Mouse (Mus musculus): Measurements from ENCODE around the gene Gsta3. TPM values are rescaled to one million over a fixed set of nuclear protein-coding genes. Genes with fewer than 3 reads are reported as not detected.

The Gsta3 gene
- total RNA-seq, 2 experiments from 2014 or later = 49.5 to 68.4 TPM

DNA sequence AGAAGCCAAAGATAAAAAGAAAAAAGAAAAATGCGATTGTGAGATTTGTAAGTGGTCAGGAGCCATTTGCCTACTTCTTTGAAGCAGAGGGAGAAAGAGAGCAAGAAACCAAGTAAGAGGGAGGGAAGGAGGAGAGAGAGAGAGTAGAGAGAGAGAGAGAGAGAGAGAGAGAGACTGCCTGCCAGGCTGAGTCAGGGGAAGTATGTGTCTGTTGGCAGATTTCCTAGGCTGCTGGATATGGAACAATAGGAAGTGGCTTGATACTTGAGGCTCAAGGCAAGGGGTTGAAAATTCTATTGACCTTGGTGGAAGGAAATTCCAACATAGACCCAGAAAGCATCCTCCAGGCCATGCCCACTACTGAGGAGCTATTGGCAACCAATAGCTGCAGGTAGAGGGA lies 55.8 kb downstream of the Gsta3 start:
- no peak for DNase-seq (ENCODE audit: low spot score in 2 of 2)

DNA sequence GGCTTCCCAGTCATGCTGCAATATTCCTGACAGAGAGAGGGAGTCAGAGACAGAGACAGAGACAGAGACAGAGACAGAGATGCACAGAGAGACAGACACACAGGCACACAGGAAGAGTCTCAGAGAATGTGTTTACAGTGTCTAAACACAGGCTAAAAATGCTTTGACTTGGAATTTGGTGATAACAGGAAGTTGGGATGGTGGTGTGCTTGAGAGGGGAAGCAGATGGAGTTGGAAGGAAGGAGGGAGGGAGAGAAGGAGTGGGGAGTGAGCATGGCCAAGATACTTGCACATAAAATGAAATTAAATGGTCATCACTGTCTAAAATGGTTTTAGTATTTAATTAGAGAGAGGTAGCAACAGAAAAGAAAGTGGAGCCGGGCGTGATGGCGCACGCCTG lies 57.7 kb downstream of the Gsta3 start:
- DNase-seq (ENCODE audit: low spot score in 2 of 2) = no peak

DNA sequence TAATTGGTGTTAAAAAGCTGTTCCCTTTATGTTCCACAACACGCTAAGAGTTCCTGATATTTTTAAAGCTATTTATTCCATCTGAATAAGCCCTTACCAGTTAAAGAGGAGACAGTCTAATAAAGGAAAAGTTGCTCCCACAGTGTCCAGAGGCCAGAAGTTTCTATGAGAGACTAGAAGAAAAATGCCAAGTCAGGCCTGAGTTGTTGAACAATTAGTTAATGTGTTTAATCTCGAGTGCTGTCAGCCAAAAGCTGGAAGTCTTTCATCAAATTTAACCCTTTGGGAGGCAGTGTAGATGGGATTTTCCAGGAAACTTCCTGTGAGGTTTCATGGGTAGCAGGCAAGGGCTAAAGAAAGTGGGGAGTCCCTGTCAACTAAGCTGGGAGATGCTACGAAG lies 59.4 kb downstream of the Gsta3 start:
- no peak for DNase-seq (ENCODE audit: low spot score in 2 of 2)

DNA sequence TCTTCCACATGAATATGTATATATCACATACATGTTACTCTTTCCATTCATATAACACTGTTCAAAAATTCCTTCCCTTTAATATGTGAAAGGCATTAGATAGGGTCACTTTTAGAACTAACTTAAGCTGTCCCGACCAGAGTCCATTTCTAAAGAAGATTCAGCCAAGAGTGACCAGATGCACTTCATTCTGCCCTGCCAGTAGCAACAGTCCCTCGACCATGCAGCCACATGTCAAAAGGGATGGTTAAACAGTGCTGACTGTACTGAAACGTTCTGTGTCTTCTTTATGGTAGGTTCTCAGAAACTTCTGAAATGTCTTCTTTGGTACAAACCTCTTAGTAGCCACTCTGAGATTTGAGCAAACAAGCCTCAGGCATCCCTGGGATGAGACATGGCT lies 61.3 kb downstream of the Gsta3 start:
- no peak for DNase-seq (ENCODE audit: low spot score in 2 of 2)

DNA sequence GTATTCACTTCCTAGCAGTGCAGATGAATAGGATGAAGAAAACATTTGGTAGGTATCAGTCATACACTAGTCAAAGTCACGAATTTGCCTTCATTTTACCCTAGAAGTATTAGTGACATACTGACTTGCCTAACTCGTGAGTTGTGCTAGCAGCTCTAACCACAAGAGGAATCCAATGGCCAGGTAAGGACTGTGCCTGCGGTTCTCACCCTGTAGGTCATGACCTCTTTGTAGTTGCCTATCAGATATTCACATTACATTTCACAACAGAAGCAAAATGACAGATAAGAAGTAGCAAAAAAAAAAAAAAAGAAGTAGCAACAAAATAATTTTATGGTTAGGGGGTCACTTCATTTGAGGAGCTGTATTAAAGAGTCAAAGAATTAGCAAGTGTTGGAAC lies 63.8 kb downstream of the Gsta3 start:
- no peak for DNase-seq (ENCODE audit: low spot score in 2 of 2)

DNA sequence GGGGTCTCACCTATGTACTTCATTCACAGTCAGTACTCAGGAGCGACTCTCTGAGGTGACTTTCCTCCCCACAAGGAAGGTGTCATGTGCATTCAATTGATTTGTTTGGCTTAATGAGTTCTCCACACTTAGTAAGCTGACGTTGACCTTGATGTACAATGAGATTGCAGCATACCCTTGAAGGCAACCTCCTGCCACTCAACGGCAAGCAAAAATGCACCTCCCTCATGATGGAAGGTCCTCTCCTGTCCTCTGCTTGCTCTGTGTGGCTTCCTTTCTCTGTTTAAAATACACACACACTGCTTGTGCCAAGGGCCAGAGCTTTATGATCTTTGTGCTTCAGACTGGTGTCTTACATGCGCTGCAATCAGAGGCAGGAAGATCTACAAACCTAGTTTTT lies 64.3 kb downstream of the Gsta3 start:
- DNase-seq (ENCODE audit: low spot score in 2 of 2) = no peak

DNA sequence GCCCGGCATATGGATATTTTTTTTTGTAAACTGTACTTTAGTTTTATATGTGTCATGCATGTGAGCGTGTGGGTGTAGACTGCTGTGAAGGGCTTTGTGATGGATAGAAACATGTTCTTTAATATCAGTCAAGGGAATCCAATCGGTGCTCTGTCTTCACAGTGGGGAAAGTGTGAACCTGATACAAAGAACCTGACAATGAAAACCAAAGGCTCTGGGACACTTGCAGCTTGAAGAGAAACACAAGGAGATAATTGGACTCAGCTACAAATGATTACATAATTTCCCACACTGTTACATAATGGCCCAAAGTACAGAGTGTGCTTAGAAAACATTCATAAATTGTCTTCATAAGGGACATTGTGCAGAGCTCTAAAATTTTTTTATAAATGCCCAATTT lies 65.1 kb downstream of the Gsta3 start:
- DNase-seq (ENCODE audit: low spot score in 2 of 2) = no peak

DNA sequence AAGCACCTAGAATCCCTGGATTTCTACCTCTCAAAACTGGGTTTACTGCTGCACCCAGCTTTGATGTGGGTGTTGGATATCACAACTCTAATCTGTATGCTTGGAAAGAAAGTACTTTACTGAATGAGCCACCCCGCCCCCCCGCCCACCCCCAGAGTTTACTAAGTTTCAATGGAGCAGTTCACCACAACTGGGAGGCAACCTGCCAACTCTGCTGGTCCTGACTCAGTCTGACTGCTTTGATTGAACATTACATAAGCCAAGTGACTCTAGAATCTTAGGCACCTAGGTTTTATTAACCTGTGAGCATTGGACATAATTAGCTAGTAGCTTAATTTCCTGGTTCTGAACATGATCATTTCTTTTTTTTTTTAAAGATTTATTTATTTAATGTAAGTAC lies 73.9 kb downstream of the Gsta3 start:
- no peak for DNase-seq (ENCODE audit: low spot score in 2 of 2)

Other genes starting within 250 kb of the Gsta3 start
- gene Tram2, start 161.4 kb upstream of the Gsta3 start, total RNA-seq (2021) = 1 to 10 TPM; 3.4 to 4.3 TPM
- gene Tmem14a, start 22.0 kb upstream of the Gsta3 start, total RNA-seq (2021) = 1 to 10 TPM; 5.5 to 5.9 TPM
- gene Khdc1a, start 109.1 kb downstream of the Gsta3 start, total RNA-seq (2021) = not detected
- gene Khdc1c, start 127.7 kb downstream of the Gsta3 start, total RNA-seq (2021) = not detected
- not detected for gene Khdc1b, start 143.0 kb downstream of the Gsta3 start, total RNA-seq (2021)